Mouse (Mus musculus) brown adipose tissue, adult 24 weeks (tissue): ENCODE data around the gene Lrrtm4. TPM values are rescaled to one million over a fixed set of nuclear protein-coding genes. Genes with fewer than 3 reads are reported as not detected.

ENCODE experiments used
- H3K27ac ChIP-seq: fragments of 200-500 bp; replicated peaks from 2 replicates; pipeline ENCODE4 v1.5.1; 2012; ENCODE audit warnings: low read depth, mild to moderate bottlenecking, low read length
- H3K4me1 ChIP-seq: fragments of 200-500 bp; 2 replicates; pipeline ENCODE4 v1.6.1; 2012; ENCODE audit warnings: low read length, mixed read lengths; ENCODE audit not compliant: control insufficient read depth, insufficient read depth, insufficient read length
- H3K4me3 ChIP-seq: fragments of 200-500 bp; 2 replicates; pipeline ENCODE4 v1.5.1; 2012; ENCODE audit warnings: low read depth, mild to moderate bottlenecking, low read length, moderate library complexity; ENCODE audit not compliant: insufficient read depth
- polyA plus RNA-seq: library from polyadenylated mRNA; stranded (reverse); fragments of >200 nt; gene quantifications from 2 replicates; pipeline ENCODE4 v1.2.4, GENCODE M21; 2012; ENCODE audit not compliant: missing spikeins, insufficient read depth, insufficient read length

The Lrrtm4 gene
- polyA plus RNA-seq, 1 experiment, result not detected

DNA sequence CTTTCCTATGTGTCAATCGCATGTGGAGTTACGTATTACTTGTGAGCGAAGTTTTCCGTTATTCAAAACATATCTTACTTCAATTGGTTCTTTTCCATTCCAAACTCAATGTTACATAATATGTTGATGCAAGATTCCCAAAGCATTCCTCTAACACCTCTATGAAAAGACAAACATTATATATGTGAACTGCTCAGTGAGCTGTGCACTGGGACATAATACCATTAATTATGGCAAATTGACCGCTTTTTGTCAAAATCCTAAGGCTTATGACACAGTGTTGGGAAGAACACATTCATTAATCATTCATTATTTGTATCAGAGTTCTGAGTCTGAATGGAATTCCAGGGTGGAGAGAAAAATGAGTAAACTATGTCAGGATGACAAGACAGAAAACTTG, 191.6 kb downstream of the Lrrtm4 start:
- no peaks in the 10 kb centered on the region for H3K4me1 ChIP-seq
- H3K27ac ChIP-seq, result no peak overlapping the region
- H3K4me3 ChIP-seq, result no peak overlapping the region

DNA sequence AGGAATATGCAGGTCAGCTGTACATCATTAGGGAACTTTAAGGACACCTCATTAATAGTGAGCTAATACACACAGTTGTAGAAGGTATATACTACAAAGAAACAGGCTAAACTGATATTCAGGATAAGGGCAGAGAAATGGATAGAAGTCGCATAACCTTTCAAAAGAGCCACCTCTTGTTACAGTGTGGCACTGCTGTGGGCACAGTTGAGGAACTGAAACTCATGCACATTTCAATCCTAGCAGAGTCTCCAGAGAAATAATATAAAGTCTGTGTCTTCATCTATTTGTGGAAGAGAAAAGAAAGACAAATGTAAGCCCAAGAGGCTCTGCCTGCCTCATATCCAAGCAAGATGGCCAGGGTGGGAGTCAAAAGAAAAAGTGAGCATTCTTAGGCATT, 242.9 kb downstream of the Lrrtm4 start:
- Histone ChIP-seq H3K4me3 (no peak overlapping the region), H3K4me1 (no peaks in the 10 kb centered on the region), H3K27ac (no peak overlapping the region)

DNA sequence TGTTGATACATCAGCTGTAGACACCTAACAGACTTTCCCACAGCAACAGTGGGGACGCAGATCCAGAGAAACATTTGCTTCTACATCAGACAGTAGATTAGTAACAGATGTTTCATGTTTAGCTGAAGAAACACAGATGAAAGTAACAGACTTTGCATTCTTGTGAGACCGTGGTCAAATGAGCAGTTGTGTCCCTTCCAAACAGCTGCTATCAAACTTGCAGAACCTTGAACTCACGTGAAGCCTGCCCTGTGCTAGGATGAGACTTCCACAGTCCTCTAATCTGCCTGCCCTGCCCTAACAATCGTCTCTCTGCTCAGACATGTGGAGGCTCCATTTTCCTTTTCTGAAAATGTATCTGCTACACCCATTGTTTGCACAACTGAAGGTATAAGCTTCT, 245.3 kb downstream of the Lrrtm4 start:
- H3K4me3 ChIP-seq, result no peak overlapping the region
- H3K4me1 ChIP-seq, result no peaks in the 10 kb centered on the region
- H3K27ac ChIP-seq, result no peak overlapping the region

DNA sequence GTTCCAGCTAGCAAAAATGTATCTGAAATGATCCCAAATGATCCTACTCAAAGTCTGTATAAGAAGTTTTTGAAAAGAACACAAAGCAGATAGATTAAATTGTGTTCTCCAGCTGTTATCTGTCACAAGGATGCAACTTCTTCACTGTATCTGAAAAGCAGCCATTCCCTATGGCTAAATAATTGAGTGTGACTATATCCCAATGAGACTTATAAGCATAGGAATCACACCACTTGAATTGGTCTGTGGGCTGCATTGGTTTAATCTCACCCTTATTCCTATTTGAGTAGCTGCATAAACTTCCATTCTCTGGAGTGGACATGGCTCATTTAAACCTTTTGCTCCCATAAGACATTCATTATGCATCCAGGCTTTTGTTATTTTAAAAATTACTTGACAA, 245.9 kb downstream of the Lrrtm4 start:
- H3K4me3 ChIP-seq, result no peak overlapping the region
- H3K27ac ChIP-seq, result no peak overlapping the region

DNA sequence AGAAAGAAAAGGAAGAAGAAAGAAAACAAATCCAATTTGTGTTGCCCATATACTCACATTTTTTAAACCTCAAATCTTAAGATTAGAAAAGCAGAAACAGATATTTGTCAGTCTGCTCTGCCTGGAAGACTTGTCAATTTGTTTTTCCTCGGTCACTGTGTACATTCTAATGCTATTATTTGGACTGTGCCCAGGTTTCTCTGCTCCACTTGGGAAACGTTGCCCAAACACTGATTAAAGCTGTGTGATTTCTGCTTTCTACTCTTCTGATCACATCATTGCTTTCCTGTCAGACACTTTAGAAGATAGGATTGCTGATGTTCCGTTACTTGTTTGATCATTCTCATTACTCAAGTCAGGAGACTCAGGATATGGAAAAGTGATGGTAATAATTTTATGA, 247.1 kb downstream of the Lrrtm4 start:
- no peak overlapping the region for H3K27ac ChIP-seq
- no peak overlapping the region for H3K4me3 ChIP-seq
- no peaks in the 10 kb centered on the region for H3K4me1 ChIP-seq

More for the DNA sequence above, 245.9 kb downstream of the Lrrtm4 start:
- no peaks in the 10 kb centered on the region for H3K4me1 ChIP-seq

DNA sequence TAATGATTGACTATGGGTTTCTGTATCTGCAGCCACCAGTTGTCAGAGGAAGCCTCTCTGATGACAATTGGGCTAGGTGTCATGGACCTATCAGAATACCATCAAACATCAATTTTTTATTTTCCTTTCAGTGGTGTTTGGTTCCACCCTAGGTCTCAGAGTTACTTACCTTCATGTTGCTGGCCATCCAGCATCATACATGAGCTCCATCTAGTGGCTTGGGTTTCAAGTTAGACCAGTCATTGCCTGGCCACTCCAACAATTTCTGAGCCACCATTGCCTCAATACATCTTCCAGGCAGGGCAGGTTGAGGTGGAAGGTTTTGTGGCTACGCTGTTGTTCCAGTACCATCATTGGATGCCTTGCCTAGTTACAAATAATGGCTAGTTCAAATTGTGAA, 268.3 kb downstream of the Lrrtm4 start:
- no peak overlapping the region for H3K4me3 ChIP-seq
- H3K27ac ChIP-seq, result no peak overlapping the region
- H3K4me1 ChIP-seq, result no peaks in the 10 kb centered on the region

DNA sequence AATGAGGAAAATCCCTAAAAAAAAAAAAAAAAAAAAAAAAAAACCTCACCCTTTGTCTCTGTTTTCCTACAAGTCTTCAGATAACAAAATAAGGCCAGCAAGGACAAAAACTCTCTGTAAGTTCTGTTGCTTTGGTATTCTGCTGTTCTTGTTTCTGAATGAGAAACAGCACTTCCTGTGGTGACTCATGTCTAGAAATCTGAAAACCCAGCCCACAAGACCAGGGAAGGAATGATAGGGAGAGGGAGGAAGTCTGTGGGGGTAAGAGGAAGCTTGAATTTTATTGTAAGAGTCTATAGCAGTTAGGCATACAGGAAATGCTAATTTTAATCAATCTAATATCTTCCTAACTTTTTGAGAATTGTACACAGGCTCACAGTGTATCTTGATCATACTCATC, 283.2 kb downstream of the Lrrtm4 start:
- Histone ChIP-seq H3K27ac (no peak overlapping the region), H3K4me1 (no peaks in the 10 kb centered on the region), H3K4me3 (no peak overlapping the region)

DNA sequence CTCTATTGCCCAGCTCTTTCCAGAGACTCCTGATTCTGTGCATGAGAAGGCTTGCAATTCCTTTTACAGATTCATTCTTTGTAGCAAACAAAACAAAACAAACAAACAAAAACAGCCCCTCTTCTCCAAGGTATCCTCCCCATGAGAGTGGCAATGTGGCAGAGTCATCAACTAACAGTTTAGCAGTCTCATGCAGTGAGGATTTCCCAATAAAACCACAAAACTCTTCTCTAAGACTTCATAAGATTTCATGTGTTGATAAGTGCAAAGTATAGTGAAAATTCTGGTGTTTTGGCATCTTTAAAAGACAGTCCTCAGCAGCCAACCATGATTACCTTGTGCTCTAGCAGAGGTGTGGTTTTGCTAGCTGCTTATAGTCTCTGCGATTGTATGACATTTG, 284.9 kb downstream of the Lrrtm4 start:
- no peak overlapping the region for H3K27ac ChIP-seq
- H3K4me1 ChIP-seq, result no peaks in the 10 kb centered on the region
- H3K4me3 ChIP-seq, result no peak overlapping the region

DNA sequence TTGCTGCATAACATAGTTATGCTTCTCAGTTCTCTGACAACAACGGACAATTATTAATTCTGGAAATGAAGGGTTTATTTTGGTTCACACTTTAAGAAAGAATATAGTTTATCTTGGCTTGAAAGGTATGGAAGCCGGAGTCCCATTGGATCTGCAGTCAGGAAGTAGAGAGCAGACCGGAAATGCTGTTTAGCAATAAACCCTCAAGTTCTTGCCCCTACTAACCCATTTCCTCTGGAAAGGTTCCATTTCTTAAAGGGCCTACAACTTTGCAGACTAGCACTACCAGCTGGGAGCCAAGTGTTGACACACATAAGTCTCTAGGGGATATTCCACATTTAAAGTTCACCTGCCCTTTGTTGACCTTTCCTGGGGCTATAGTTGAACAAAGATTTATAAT, 309.7 kb downstream of the Lrrtm4 start:
- H3K4me1 ChIP-seq, result no peaks in the 10 kb centered on the region
- H3K4me3 ChIP-seq, result no peak overlapping the region
- H3K27ac ChIP-seq, result no peak overlapping the region

DNA sequence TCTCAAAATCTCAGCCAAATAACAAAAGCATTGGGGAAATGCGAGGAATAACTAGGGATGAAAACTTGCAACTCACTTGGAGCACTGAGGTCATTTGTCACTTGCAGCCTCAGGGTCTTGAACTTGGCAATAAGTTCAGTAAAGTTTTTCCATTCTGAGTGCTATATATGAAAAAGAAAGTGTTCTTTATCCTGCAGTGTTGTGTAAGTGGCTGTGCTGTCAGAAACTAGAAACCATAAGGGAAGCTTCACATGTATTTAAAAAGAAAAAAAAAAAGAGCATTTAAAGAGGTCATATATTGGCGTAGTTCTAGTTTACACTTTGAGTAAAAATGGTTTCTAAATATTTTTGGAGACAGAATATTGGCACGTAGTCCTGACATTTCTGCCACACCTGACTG, 313.1 kb downstream of the Lrrtm4 start:
- Histone ChIP-seq H3K4me3 (no peak overlapping the region), H3K27ac (no peak overlapping the region), H3K4me1 (no peaks in the 10 kb centered on the region)

DNA sequence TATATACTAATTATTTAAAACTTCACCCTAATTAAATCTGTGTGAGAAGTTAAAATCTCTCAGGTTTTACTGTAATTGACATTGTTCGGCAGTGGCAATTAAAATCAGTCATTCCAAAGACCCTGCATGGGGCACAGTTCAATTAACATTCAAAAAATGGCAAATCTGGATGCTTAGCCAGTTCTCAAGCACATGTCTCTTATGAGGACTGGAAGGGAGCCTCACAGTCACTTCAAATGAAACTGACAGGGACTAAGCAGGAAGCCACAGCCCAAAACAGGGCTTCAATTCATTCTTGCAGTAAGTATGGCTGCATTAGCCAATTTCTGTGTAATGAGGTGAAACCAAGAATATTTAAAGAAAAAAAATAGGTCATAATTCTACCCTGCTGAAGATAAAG, 333.6 kb downstream of the Lrrtm4 start:
- H3K4me1 ChIP-seq, result no peaks in the 10 kb centered on the region
- H3K4me3 ChIP-seq, result no peak overlapping the region
- H3K27ac ChIP-seq, result no peak overlapping the region

DNA sequence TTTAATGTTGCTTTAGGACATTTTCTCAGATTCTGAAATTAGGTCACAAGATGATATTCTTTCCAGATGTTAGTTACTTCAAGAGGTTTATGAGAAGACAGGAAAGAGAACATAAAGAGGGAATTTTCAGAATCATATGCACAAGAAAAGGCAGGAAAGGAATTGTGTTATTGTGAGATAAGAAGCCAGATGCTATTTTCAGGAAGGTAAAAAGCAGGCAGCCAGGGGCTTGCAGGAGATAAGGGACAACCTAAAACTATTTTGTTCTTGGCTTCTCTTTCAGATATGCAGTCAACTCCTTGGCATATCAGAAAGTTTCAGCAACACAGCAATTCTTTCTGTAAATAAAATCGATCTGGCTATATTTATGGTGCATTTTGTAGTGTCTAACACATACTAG, 338.4 kb downstream of the Lrrtm4 start:
- Histone ChIP-seq H3K4me3 (no peak overlapping the region), H3K27ac (no peak overlapping the region), H3K4me1 (no peaks in the 10 kb centered on the region)

DNA sequence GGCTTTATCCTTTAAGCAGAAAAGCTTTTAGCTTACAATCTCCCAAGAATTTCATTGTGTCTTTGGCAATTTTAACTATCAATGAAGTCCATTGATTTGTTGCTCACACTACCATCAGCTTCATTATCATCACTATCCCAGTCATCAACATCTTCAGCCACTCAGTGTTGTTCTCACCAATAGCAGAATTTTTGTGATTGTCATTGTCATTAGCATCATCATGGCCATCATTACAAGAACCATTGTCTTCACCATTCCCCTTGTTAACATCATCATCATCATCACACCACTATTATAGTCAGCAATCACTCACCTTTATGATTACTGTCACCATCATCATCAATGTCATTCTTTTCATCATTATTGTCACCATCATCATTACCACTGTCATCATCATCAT, 344.9 kb downstream of the Lrrtm4 start:
- Histone ChIP-seq H3K4me1 (no peaks in the 10 kb centered on the region), H3K4me3 (no peak overlapping the region), H3K27ac (no peak overlapping the region)

DNA sequence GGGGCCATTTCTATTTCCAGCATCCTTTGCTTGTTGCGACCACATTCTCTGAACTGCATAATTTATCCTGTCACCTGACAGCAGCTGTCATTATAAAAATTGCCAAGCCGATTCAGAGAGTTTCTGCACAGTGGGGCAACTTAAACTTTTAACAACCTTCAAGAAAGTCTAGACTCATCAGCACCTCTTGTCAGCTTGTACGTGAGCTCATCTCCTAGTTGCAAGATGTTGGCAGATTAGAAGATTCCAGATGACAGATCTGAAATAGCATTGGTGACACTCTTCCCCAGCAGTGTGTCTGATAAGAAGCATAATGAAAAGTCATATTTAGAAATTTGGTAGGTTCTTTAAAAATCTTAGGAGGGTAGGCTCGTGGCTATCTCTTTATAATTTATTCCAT, 347.9 kb downstream of the Lrrtm4 start:
- Histone ChIP-seq H3K27ac (no peak overlapping the region), H3K4me3 (no peak overlapping the region), H3K4me1 (no peaks in the 10 kb centered on the region)

DNA sequence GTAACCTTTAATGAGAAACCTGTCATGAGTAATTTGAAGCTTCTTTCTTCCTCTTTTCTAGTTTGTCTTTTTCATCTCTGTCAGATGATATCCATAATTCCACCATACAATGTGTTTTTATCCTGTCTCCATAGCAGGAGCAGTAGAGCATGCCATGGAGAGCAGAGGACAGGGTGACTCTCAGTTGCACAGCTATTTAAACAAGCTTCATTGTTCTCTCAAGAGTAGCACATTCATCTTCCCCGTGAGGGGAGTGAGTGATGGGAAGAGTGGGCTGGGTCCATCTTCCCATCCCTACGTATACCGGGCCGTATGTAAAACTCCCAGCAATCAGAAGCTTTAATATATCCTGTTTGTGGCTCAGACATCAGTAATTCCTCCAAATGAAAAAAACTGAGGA, 370.9 kb downstream of the Lrrtm4 start:
- H3K4me3 ChIP-seq, result no peak overlapping the region
- no peak overlapping the region for H3K27ac ChIP-seq
- H3K4me1 ChIP-seq, result no peaks in the 10 kb centered on the region

DNA sequence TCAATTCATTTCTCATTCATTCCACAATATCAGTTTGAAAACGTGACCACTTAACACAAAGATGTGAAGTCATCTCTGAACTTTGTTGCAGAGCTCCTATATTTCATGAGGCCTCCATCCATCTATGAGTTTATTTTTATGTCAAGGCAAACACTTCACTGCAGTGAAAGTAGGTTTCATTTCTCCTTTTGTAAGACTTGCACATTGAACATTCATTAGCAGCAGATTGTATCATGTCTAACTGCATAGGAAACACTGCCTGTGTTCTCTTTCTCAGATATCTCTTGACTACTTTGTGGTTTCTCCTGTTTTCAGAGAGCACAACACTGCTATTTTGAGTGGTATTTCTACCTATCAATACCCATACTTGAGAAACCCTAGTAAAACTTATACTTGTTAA, 388.1 kb downstream of the Lrrtm4 start:
- no peak overlapping the region for H3K4me3 ChIP-seq
- no peak overlapping the region for H3K27ac ChIP-seq
- no peaks in the 10 kb centered on the region for H3K4me1 ChIP-seq

DNA sequence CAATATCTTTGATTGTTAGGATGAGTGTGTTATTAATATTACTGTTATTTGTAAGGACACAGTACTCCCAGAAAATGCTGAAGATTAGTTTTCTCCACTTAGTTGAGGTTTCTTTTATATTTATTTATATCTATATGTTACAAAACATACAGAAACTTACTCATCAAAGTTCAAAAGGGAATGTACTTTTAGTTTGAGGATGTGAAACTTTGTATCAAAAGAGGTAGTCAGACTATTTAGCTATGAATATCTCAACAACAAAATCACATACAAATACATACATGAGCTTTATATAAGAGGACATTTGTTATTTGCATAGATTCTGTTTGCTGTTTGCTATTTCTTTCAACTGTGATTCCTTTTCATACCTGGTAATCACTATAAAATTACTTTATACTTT, 421.5 kb downstream of the Lrrtm4 start:
- H3K4me3 ChIP-seq, result no peak overlapping the region
- no peaks in the 10 kb centered on the region for H3K4me1 ChIP-seq
- H3K27ac ChIP-seq, result no peak overlapping the region
